ENCODE assay signal across 7 mouse cellular contexts in the genomic region with DNA sequence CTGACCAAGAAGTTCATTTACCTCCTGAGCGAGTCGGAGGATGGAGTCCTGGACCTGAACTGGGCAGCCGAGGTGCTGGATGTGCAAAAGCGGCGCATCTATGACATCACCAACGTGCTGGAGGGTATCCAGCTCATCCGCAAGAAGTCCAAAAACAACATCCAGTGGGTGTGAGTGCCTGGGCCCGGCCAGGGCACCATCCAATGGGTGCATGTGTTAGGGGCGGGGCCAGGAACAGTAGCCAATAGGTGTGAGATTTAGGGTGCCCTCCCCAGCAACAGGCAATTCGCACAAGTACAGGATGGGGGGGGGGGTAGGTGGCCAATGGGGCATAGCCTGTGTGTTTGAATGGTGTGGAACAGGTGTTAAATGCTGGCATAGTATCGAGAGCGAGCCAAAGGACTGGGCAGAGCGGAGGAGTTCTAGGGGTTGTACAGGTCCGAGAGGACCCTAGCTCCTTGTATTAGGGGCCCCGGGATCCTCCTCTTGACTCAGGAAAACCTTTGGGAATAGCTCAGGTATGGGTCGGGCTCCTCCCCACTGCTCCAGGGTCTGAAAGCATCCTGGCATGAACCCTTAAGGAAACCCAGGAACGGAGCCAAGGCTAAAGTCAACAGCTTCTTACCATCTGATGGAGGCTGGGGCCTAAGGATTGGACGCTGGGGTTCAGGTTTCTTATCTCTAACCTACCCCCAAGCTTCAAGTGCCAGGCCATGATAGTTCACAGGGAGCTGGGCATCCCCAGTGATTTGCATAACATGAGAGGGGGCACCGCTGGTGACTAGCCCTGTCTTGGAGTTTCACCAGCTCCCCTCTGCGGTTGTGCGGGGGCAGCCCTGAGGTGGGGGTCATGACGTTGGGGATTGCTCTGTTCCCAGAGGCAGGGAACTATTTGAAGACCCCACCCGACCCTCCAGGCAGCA. TPM values are rescaled to one million over a fixed set of nuclear protein-coding genes. Genes with fewer than 3 reads are reported as not detected.
DNase-seq lines count a peak whose midpoint lies in the region; ATAC-seq and TF ChIP-seq lines count a peak whose summit lies in the region.

No protein-coding gene starts in this region.

- peak; percentile 95 for DNase-seq in adrenal gland, postnatal 14 days
- DNase-seq in embryonic facial prominence, embryonic 11.5 days (ENCODE audit: low spot score), result peak; percentile 60
- peak; percentile 53 to 80 for DNase-seq in gastrocnemius, postnatal 4 days (ENCODE audit: low spot score in 2 of 2)
- DNase-seq in limb, embryonic 10.5 days (ENCODE audit: low spot score), result peak; percentile 59
- DNase-seq in midbrain, embryonic 11.5 days (ENCODE audit: low spot score, missing footprints), result no peak
- peak; percentile 82 for DNase-seq in spleen, adult 12 weeks (ENCODE audit: low spot score)

- peak; percentile 70; the same call in 1 of the 2 replicates for ATAC-seq in embryonic facial prominence, embryonic 11.5 days (replicated peaks; ENCODE audit: insufficient number of reproducible peaks, low FRiP score, low TSS enrichment, low read depth)
- no peak for ATAC-seq in intestine, postnatal 0 days
- peak; percentile 78 for ATAC-seq in midbrain, embryonic 11.5 days (ENCODE audit: low FRiP score)

- H3K4me3 ChIP-seq in embryonic facial prominence, embryonic 11.5 days (ENCODE audit: low read depth, low read length), result peak overlapping the region; percentile 25
- peak overlapping the region; percentile 18; the same call in 1 of the 2 replicates for H3K4me3 ChIP-seq in intestine, postnatal 0 days (ENCODE audit: low read depth, low read length)
- H3K4me3 ChIP-seq in limb, embryonic 10.5 days, result peak overlapping the region; percentile 46
- peak overlapping the region; percentile 28 for H3K4me3 ChIP-seq in midbrain, embryonic 11.5 days (ENCODE audit: low read depth, low read length)

- no peaks in the 10 kb centered on the region for H3K27me3 ChIP-seq in embryonic facial prominence, embryonic 11.5 days (ENCODE audit: control insufficient read depth, insufficient read depth, low read length)
- H3K27me3 ChIP-seq in intestine, postnatal 0 days (replicated peaks; ENCODE audit: control insufficient read depth, insufficient read depth, low read length), result no peaks in the 10 kb centered on the region
- 0 out of 2 replicates have a peak, but pooled peaks cover 8% of the 10 kb centered on the region for H3K27me3 ChIP-seq in limb, embryonic 10.5 days (ENCODE audit: low read depth, poor library complexity, severe bottlenecking)
- no peaks in the 10 kb centered on the region for H3K27me3 ChIP-seq in midbrain, embryonic 11.5 days (ENCODE audit: control insufficient read depth, insufficient read depth, low read length)

- TF ChIP-seq CTCF in intestine, postnatal 0 days (IDR thresholded peaks at IDR 0.05; ENCODE audit: low read depth), result no peak

- no peak overlapping the region for H3K27ac ChIP-seq in embryonic facial prominence, embryonic 11.5 days (replicated peaks; ENCODE audit: low read depth, low read length)
- peak overlapping the region; percentile 57; the same call in 1 of the 2 replicates for H3K27ac ChIP-seq in intestine, postnatal 0 days (ENCODE audit: low read depth, low read length)
- peak overlapping the region; percentile 64 for H3K27ac ChIP-seq in limb, embryonic 10.5 days
- H3K27ac ChIP-seq in midbrain, embryonic 11.5 days (ENCODE audit: low read depth, low read length), result no peak overlapping the region

- H3K9ac ChIP-seq in embryonic facial prominence, embryonic 11.5 days (replicated peaks; ENCODE audit: low read length), result peak overlapping the region; percentile 43
- no peak overlapping the region for H3K9ac ChIP-seq in intestine, postnatal 0 days (ENCODE audit: low read depth, low read length)
- 0 out of 2 replicates have a peak overlapping the region, but pooled peaks have one; percentile 44 for H3K9ac ChIP-seq in midbrain, embryonic 11.5 days (ENCODE audit: low read length)

- H3K9me3 ChIP-seq in embryonic facial prominence, embryonic 11.5 days (replicated peaks; ENCODE audit: control insufficient read depth, low read length), result no peaks in the 10 kb centered on the region
- H3K9me3 ChIP-seq in intestine, postnatal 0 days (ENCODE audit: control insufficient read depth), result no peaks in the 10 kb centered on the region
- no peaks in the 10 kb centered on the region for H3K9me3 ChIP-seq in limb, embryonic 10.5 days (replicated peaks)
- no peaks in the 10 kb centered on the region for H3K9me3 ChIP-seq in midbrain, embryonic 11.5 days (ENCODE audit: control insufficient read depth, low read length)

- peak overlapping the region; percentile 51 for H3K4me2 ChIP-seq in embryonic facial prominence, embryonic 11.5 days (ENCODE audit: low read depth, low read length)
- H3K4me2 ChIP-seq in intestine, postnatal 0 days (replicated peaks; ENCODE audit: low read depth), result peak overlapping the region; percentile 54
- peak overlapping the region; percentile 49 for H3K4me2 ChIP-seq in midbrain, embryonic 11.5 days

- no peaks in the 10 kb centered on the region for H3K36me3 ChIP-seq in embryonic facial prominence, embryonic 11.5 days (replicated peaks; ENCODE audit: control insufficient read depth, insufficient read depth, low read depth, low read length)
- no peaks in the 10 kb centered on the region; the same call in 1 of the 2 replicates for H3K36me3 ChIP-seq in intestine, postnatal 0 days (ENCODE audit: control insufficient read depth, insufficient read depth)
- peaks cover 31% of the 10 kb centered on the region for H3K36me3 ChIP-seq in limb, embryonic 10.5 days
- H3K36me3 ChIP-seq in midbrain, embryonic 11.5 days (ENCODE audit: control insufficient read depth, insufficient read depth, low read length), result no peaks in the 10 kb centered on the region

- H3K4me1 ChIP-seq in embryonic facial prominence, embryonic 11.5 days (ENCODE audit: control insufficient read depth, insufficient read depth, low read length), result peaks cover 3% of the 10 kb centered on the region; the same call in 1 of the 2 replicates
- peaks cover 20% of the 10 kb centered on the region for H3K4me1 ChIP-seq in intestine, postnatal 0 days (replicated peaks; ENCODE audit: control insufficient read depth, insufficient read depth, low read length)
- peaks cover 48% of the 10 kb centered on the region for H3K4me1 ChIP-seq in limb, embryonic 10.5 days
- peaks cover 24% of the 10 kb centered on the region for H3K4me1 ChIP-seq in midbrain, embryonic 11.5 days (ENCODE audit: control insufficient read depth, insufficient read depth, low read length)

- 15% methylated on average over 23 of the region's 23 CpGs for WGBS in embryonic facial prominence, embryonic 11.5 days
- whole genome bisulfite sequencing in intestine, postnatal 0 days, result 50% methylated on average over 23 of the region's 23 CpGs
- 8% methylated on average over 23 of the region's 23 CpGs for WGBS in limb, embryonic 10.5 days
- WGBS in midbrain, embryonic 11.5 days, result 19% methylated on average over 23 of the region's 23 CpGs

RNA-seq across cellular contexts. Expression of a gene that starts 8.5 kb away (rescaled TPM):
- total RNA-seq in adrenal gland, postnatal 14 days (2021), result 12.0 and 13.6 TPM in 2 replicates
- 5.0 and 6.1 TPM in 2 replicates for polyA plus RNA-seq in embryonic facial prominence, embryonic 11.5 days (2014; fragmentation: Nextera tagmentation; extraction: Ambion mirVana)
- total RNA-seq in gastrocnemius, postnatal 4 days (2021), result 10 to 100 TPM; 18.4 to 19.4 TPM
- polyA plus RNA-seq in intestine, postnatal 0 days (2015; fragmentation: Nextera tagmentation; extraction: Ambion mirVana), result 4.1 and 4.2 TPM in 2 replicates
- 6.4 and 7.3 TPM in 2 replicates for polyA plus RNA-seq in limb, embryonic 10.5 days (2016; fragmentation: Nextera tagmentation; extraction: Ambion mirVana)
- 6.8 and 8.0 TPM in 2 replicates for polyA plus RNA-seq in midbrain, embryonic 11.5 days (2014; fragmentation: Nextera tagmentation; extraction: Ambion mirVana)

RNA-seq across cellular contexts. Expression of a gene that starts 25.5 kb away (rescaled TPM):
- total RNA-seq in adrenal gland, postnatal 14 days (2021), result 3.4 and 3.8 TPM in 2 replicates
- polyA plus RNA-seq in embryonic facial prominence, embryonic 11.5 days (2014; fragmentation: Nextera tagmentation; extraction: Ambion mirVana), result 2.8 and 2.9 TPM in 2 replicates
- 10 to 100 TPM; 12.2 to 13.4 TPM for total RNA-seq in gastrocnemius, postnatal 4 days (2021)
- polyA plus RNA-seq in intestine, postnatal 0 days (2015; fragmentation: Nextera tagmentation; extraction: Ambion mirVana), result 0.95 and 1.1 TPM in 2 replicates
- polyA plus RNA-seq in limb, embryonic 10.5 days (2016; fragmentation: Nextera tagmentation; extraction: Ambion mirVana), result 2.3 and 3.7 TPM in 2 replicates
- polyA plus RNA-seq in midbrain, embryonic 11.5 days (2014; fragmentation: Nextera tagmentation; extraction: Ambion mirVana), result 2.8 and 3.2 TPM in 2 replicates

RNA-seq across cellular contexts. Expression of a gene that starts 37.4 kb away (rescaled TPM):
- total RNA-seq in adrenal gland, postnatal 14 days (2021), result 91.3 and 98.0 TPM in 2 replicates
- polyA plus RNA-seq in embryonic facial prominence, embryonic 11.5 days (2014; fragmentation: Nextera tagmentation; extraction: Ambion mirVana), result 608 and 653 TPM in 2 replicates
- total RNA-seq in gastrocnemius, postnatal 4 days (2021), result 10 to 100 TPM; 51.3 to 59.3 TPM
- 106 and 118 TPM in 2 replicates for polyA plus RNA-seq in intestine, postnatal 0 days (2015; fragmentation: Nextera tagmentation; extraction: Ambion mirVana)
- 375 and 475 TPM in 2 replicates for polyA plus RNA-seq in limb, embryonic 10.5 days (2016; fragmentation: Nextera tagmentation; extraction: Ambion mirVana)
- 500 and 543 TPM in 2 replicates for polyA plus RNA-seq in midbrain, embryonic 11.5 days (2014; fragmentation: Nextera tagmentation; extraction: Ambion mirVana)

Comparison
In these comparisons a context has a peak if more than half of its experiments do, and no peak if none do; other contexts are left out.
1. H3K27ac ChIP-seq: peak in intestine, postnatal 0 days (single experiment) and limb, embryonic 10.5 days (single experiment); none in embryonic facial prominence, embryonic 11.5 days (single experiment) and midbrain, embryonic 11.5 days (single experiment).
2. Peak in every context shown above with its lines, with median percentiles within 50 percentile points of each other: H3K4me2 ChIP-seq and H3K4me3 ChIP-seq.